Mouse (Mus musculus) stomach, postnatal 0 days (tissue): ENCODE data around the gene Pde4c.

Experiments
- CTCF ChIP-seq: IDR thresholded peaks from 2 replicates; pipeline ENCODE4 v1.5.1; 2016; ENCODE audit warnings: antibody characterized with exemption, low read depth, mild to moderate bottlenecking, moderate library complexity
- EP300 ChIP-seq: optimal IDR thresholded peaks from 2 replicates; pipeline ENCODE3; 2016; ENCODE audit warnings: antibody characterized with exemption

GRCm38 (mm10) chr8:70716521-70717400 is 6.8 kb upstream of the Pde4c start:
- TF ChIP-seq CTCF: no peak
- TF ChIP-seq EP300: no peak
